17 mouse cellular contexts compared by ENCODE assay signal in genomic region chr10:123048730-123049129, GRCm38 (mm10).
"Had no signal": no experiment of that assay in that cellular context is flagged by ENCODE, and none has a peak within 500 bp of the region (broad histone marks: within the 10 kb centered on the region; RNA-seq: fewer than 3 reads in every experiment).

No protein-coding gene starts in this region.

- DNase-seq: kidney, adult 11 months; kidney, postnatal 14 days; liver; liver, embryonic 13.5 days; liver, postnatal 0 days; lung, postnatal 14 days; right cerebral cortex, postnatal 14 days; thymus, postnatal 14 days had no signal

- H3K9me3 ChIP-seq: limb, embryonic 12.5 days; liver, embryonic 13.5 days; lung, embryonic 15.5 days; megakaryocyte, embryonic 14.5 days; midbrain, embryonic 12.5 days had no signal

- H3K4me3 ChIP-seq: layer of hippocampus, adult 2 months; limb, embryonic 12.5 days; liver, embryonic 13.5 days; lung, embryonic 15.5 days; megakaryocyte, embryonic 14.5 days; midbrain, embryonic 12.5 days had no signal

- H3K4me2 ChIP-seq: limb, embryonic 12.5 days; liver, embryonic 13.5 days; lung, embryonic 15.5 days; midbrain, embryonic 12.5 days had no signal

- H3K27me3 ChIP-seq: limb, embryonic 12.5 days; liver, embryonic 13.5 days; lung, embryonic 15.5 days; megakaryocyte, embryonic 14.5 days; midbrain, embryonic 12.5 days had no signal

- ATAC-seq: hindbrain, postnatal 0 days; liver, postnatal 0 days; midbrain, embryonic 16.5 days had no signal

- H3K27ac ChIP-seq: hindbrain, postnatal 0 days; layer of hippocampus, adult 2 months; limb, embryonic 12.5 days; liver, embryonic 13.5 days; lung, embryonic 15.5 days; macrophage; midbrain, embryonic 12.5 days; stomach, postnatal 0 days had no signal

- H3K9ac ChIP-seq: limb, embryonic 12.5 days; liver, embryonic 13.5 days; liver, postnatal 0 days; lung, embryonic 15.5 days; midbrain, embryonic 12.5 days had no signal

- H3K4me1 ChIP-seq: limb, embryonic 12.5 days; liver, embryonic 13.5 days; midbrain, embryonic 12.5 days had no signal
